Mouse (Mus musculus) liver, adult 2 months (tissue): Measurements from ENCODE around the gene Hexim2. TPM values are rescaled to one million over a fixed set of nuclear protein-coding genes. Genes with fewer than 3 reads are reported as not detected.
A peak's percentile ranks its signal among the peaks of the same experiment; 100 is the strongest.

Source experiments
- DNase-seq: peaks from one replicate; pipeline ENCODE4 v3.0.0-alpha.2; 2011; ENCODE audit warnings: low read depth, low spot score; ENCODE audit errors: extremely low read depth
- H3K27ac ChIP-seq: fragments of 200-500 bp; replicated peaks from 2 replicates; pipeline ENCODE4 v1.5.1; 2012; ENCODE audit warnings: low read depth, mild to moderate bottlenecking, control low read depth, inconsistent platforms, low read length; ENCODE audit not compliant: insufficient read depth
- H3K27me3 ChIP-seq: fragments of 200-500 bp; 2 replicates; pipeline ENCODE4 v1.6.1; 2012; ENCODE audit warnings: mild to moderate bottlenecking, moderate library complexity, low read length, inconsistent platforms; ENCODE audit not compliant: control insufficient read depth, insufficient read depth
- H3K36me3 ChIP-seq: fragments of 200-500 bp; 2 replicates; pipeline ENCODE4 v1.6.1; 2012; ENCODE audit warnings: low read length, inconsistent platforms; ENCODE audit not compliant: control insufficient read depth, insufficient read depth
- H3K4me1 ChIP-seq: fragments of 200-500 bp; 2 replicates; pipeline ENCODE4 v1.6.1; 2011; ENCODE audit warnings: low read length; ENCODE audit not compliant: control insufficient read depth, insufficient read depth
- H3K4me3 ChIP-seq: fragments of 200-500 bp; 2 replicates; pipeline ENCODE4 v1.5.1; 2011; ENCODE audit warnings: low read depth, mild to moderate bottlenecking, control low read depth, low read length, moderate library complexity; ENCODE audit not compliant: insufficient read depth
- H3K79me2 ChIP-seq: fragments of 200-500 bp; 2 replicates; pipeline ENCODE4 v1.6.1; 2012; ENCODE audit warnings: inconsistent platforms, mild to moderate bottlenecking, low read length, moderate library complexity; ENCODE audit not compliant: control insufficient read depth, insufficient read depth
- H3K9ac ChIP-seq: fragments of 200-500 bp; 2 replicates; pipeline ENCODE4 v1.6.1; 2012; ENCODE audit warnings: low read depth, mild to moderate bottlenecking, control low read depth, inconsistent platforms, low read length
- CTCF ChIP-seq: fragments of 200-500 bp; IDR thresholded peaks from 2 replicates; pipeline ENCODE4 v1.5.1; 2011; ENCODE audit warnings: low read depth, low read length, control low read depth
- POLR2A ChIP-seq: fragments of 200-500 bp; IDR thresholded peaks from 2 replicates; pipeline ENCODE4 v1.6.1; 2011; ENCODE audit warnings: low read length, control low read depth; ENCODE audit not compliant: insufficient read depth; ENCODE audit errors: extremely low read depth
- whole genome bisulfite sequencing: fragments of 180-500 bp; shearing (Covaris S2); methylation state at CpG from one replicate; pipeline ENCODE4 v1.1.7; 2018; 5-methylcytosine and 5-hydroxymethylcytosine counted together
- polyA plus RNA-seq: library from polyadenylated mRNA; depleted of rRNA; stranded (reverse); fragments of >200 nt; gene quantifications from 2 replicates; pipeline ENCODE4 v1.2.3, GENCODE M21; 2012
- total RNA-seq: library from RNA; depleted of rRNA; stranded (reverse); fragments of >200 nt; gene quantifications from 2 replicates; pipeline ENCODE4 v1.2.3, GENCODE M21; 2014

The Hexim2 gene
- total and polyA plus RNA-seq, 2 experiments: 1.8 to 1.9 TPM

DNA sequence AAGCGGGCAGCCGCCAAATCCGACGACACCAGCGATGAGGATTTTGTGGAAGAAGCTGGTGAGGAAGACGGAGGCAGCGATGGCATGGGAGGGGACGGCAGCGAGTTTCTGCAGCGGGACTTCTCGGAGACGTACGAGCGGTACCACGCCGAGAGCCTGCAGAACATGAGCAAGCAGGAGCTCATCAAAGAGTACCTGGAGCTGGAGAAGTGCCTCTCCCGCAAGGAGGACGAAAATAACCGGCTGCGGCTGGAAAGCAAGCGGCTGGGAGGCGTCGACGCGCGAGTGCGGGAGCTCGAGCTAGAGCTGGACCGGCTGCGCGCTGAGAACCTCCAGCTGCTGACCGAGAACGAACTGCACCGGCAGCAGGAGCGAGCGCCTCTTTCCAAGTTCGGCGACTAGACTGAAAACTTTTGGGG is 14.6 kb upstream of the Hexim2 start:
- TF ChIP-seq POLR2A (no peak), CTCF (no peak)
- Histone ChIP-seq H3K4me1 (peaks cover 10% of the 10 kb centered on the region), H3K27ac (peak overlapping the region; percentile 69), H3K9ac (peak overlapping the region; percentile 83), H3K79me2 (no peaks in the 10 kb centered on the region; the same call in 1 of the 2 replicates), H3K4me3 (peak overlapping the region; percentile 93), H3K36me3 (no peaks in the 10 kb centered on the region), H3K27me3 (no peaks in the 10 kb centered on the region)
- no peak for DNase-seq
- WGBS: under 1% methylated on average over 38 of the region's 38 CpGs

DNA sequence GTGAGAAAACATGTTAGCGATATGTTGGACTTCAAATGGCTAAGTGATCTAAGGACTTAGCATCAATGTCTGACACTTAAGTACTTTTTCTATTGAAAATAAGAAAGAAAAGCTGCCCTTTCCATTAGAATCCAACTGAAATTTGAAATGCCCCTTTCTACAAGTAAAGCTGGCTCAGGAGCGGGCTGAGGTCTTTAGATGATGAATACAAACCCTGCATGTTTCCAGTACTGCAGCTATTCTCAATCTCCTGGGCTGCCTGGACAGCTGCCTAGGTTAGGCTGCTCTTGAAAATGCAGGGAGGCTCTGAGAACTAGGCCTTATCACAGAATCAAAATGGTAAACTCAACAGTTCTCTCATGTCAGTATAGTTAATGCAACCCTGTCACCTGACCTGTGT is 13.4 kb upstream of the Hexim2 start:
- H3K4me3 ChIP-seq: no peak overlapping the region
- H3K4me1 ChIP-seq: peaks cover 8% of the 10 kb centered on the region
- H3K9ac ChIP-seq: no peak overlapping the region
- no peak overlapping the region for H3K27ac ChIP-seq
- TF ChIP-seq POLR2A (no peak), CTCF (no peak)
- H3K27me3 ChIP-seq: no peaks in the 10 kb centered on the region
- DNase-seq: no peak
- no peaks in the 10 kb centered on the region for H3K36me3 ChIP-seq
- WGBS: 68% methylated on average over 2 of the region's 2 CpGs
- H3K79me2 ChIP-seq: no peaks in the 10 kb centered on the region; the same call in 1 of the 2 replicates

DNA sequence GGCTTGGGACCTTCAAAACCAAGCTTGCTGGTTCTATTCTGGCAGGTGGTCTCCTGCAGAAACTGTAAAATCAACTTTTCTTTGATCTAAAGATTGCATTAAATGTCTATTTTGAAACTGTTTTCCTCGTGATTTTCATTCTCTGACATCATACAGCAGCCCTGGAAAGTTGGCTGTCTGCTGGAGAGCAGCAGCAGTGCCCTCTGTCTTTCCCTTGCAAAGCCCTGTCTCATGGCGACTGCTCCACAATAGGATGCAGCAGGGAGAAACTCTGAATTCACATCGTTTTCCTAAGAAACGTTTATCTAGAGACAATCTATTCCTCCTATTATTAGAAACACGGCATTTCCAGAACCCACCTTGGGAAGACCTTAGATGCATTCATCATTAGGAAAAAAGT is 12.6 kb upstream of the Hexim2 start:
- no peak overlapping the region for H3K4me3 ChIP-seq
- DNase-seq: no peak
- no peak overlapping the region for H3K27ac ChIP-seq
- H3K4me1 ChIP-seq: peaks cover 5% of the 10 kb centered on the region
- WGBS: 41% methylated on average over 5 of the region's 5 CpGs
- no peaks in the 10 kb centered on the region for H3K27me3 ChIP-seq
- no peak for TF ChIP-seq POLR2A
- TF ChIP-seq CTCF: peak; percentile 37; the same call in 1 of the 2 replicates
- no peaks in the 10 kb centered on the region; the same call in 1 of the 2 replicates for H3K79me2 ChIP-seq
- no peak overlapping the region for H3K9ac ChIP-seq
- H3K36me3 ChIP-seq: no peaks in the 10 kb centered on the region

DNA sequence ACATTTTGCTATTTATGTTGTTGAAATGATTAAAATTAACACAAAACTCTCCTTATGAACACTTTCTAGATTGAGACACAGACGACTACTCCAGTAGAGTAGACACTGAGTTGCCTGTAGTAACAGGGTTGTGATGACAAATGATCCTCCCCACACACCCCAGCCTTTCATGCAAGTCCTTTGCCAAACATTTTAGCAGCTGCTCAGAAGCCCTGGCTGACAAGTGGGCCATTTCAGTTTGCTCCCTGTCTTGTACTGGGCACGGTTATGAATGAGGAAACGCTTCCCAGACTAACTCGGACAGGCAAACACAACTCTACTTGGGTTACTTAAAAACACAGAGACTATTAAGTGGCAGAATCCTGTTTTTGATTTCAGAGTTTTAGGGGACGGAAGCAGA is 11.9 kb upstream of the Hexim2 start:
- 64% methylated on average over 5 of the region's 5 CpGs for WGBS
- Histone ChIP-seq H3K36me3 (no peaks in the 10 kb centered on the region), H3K27me3 (no peaks in the 10 kb centered on the region), H3K4me3 (no peak overlapping the region), H3K4me1 (peaks cover 2% of the 10 kb centered on the region; the same call in 1 of the 2 replicates), H3K27ac (no peak overlapping the region), H3K9ac (no peak overlapping the region), H3K79me2 (no peaks in the 10 kb centered on the region; the same call in 1 of the 2 replicates)
- no peak for DNase-seq
- no peak for TF ChIP-seq CTCF
- TF ChIP-seq POLR2A: no peak

DNA sequence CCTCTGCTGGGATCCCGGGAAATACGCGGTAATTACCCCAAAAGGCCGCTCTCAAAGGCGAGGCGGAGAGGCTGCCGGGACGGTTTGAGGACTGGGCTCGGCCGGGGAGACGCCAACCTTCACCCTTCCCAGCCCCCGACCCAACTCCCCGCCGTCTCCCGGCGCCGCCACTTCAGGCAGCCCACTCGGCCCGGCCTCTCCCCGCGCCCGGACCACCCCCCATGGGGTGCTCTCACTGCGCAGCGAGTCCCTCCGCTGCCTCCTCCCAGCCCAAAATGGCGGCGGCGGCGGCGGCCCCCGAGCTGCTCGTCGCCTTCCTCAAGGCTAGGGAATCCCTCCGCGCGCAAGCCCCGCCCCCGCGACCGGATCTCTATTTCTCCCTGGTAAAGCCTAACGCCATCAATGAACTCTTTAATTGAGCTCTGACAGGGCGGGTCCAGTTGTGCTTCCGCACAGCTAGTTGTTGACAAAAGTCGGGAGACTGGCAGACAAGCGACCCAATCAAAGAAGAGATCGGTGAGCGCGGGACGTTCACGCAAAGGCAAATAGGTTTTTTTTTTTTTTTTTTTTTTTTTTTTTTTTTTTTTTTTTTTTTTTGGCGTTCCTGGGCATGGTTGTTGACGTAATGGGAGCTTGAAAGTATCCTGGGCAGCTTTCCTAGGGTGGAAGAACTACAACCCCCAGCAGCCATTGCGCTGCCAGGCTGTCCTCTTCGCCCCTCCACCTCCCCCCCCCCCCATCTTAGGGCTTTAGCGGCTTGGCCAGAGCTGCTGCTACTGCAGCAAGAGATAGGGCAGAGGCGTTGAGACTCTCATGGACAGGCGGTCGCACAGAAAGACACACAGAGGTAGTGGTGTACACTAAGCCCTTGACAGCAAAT is 587 bp downstream of the Hexim2 start:
- peaks cover 17% of the 10 kb centered on the region; the same call in 1 of the 2 replicates for H3K79me2 ChIP-seq
- H3K27me3 ChIP-seq: no peaks in the 10 kb centered on the region
- under 1% methylated on average over 54 of the region's 58 CpGs for WGBS
- H3K9ac ChIP-seq: peak overlapping the region; percentile 99
- peak overlapping the region; percentile 96 for H3K27ac ChIP-seq
- peaks cover 14% of the 10 kb centered on the region for H3K4me1 ChIP-seq
- TF ChIP-seq POLR2A (peak; percentile 87; the same call in 1 of the 2 replicates), CTCF (no peak)
- H3K4me3 ChIP-seq: peak overlapping the region; percentile 93
- H3K36me3 ChIP-seq: no peaks in the 10 kb centered on the region
- DNase-seq: peak; percentile 99
